Mouse (Mus musculus): Measurements from ENCODE around the gene Pglyrp1.

GRCm38 (mm10) chr7:18902486-18902885, 31.4 kb downstream of the Pglyrp1 start:
- TF ChIP-seq HCFC1 (IDR thresholded peaks at IDR 0.05; ENCODE audit: low read depth, low read length) = no peak
- TF ChIP-seq MYC (IDR thresholded peaks at IDR 0.05; ENCODE audit: low read depth, low read length) = no peak
- no peak for TF ChIP-seq EP300 (IDR thresholded peaks at IDR 0.05; ENCODE audit: low read length)
- peak in 1 of 2 experiments; percentile 47; a peak in 2 of 4 replicates for TF ChIP-seq CTCF (conservative IDR thresholded peaks at IDR 0.05 in 1 of 2, IDR thresholded peaks at IDR 0.05 in 1 of 2; ENCODE audit: low read depth in 2 of 2, low read length in 2 of 2)
- TF ChIP-seq MAZ (IDR thresholded peaks at IDR 0.05; ENCODE audit: low read depth, low read length) = no peak
